15 mouse cellular contexts compared by ENCODE assay signal in genomic region chr15:60632789-60633456, GRCm38 (mm10).
DNase-seq lines count a peak whose midpoint lies in the region; ATAC-seq lines count a peak whose summit lies in the region.
"Had no signal": no experiment of that assay in that cellular context is flagged by ENCODE, and none has a peak within 500 bp of the region (broad histone marks: within the 10 kb centered on the region; RNA-seq: fewer than 3 reads in every experiment).

No protein-coding gene starts in this region.

- H3K27ac ChIP-seq in forebrain, embryonic 15.5 days (replicated peaks): 0 out of 2 replicates have a peak overlapping the region, but pooled peaks have one; percentile 8
- H3K27ac ChIP-seq in midbrain, embryonic 14.5 days (replicated peaks; ENCODE audit: low read depth, low read length): peak overlapping the region; percentile 42
- H3K27ac ChIP-seq: limb, embryonic 15.5 days had no signal

- WGBS in forebrain, embryonic 15.5 days: 11% methylated on average over 4 of the region's 4 CpGs
- WGBS in midbrain, embryonic 14.5 days: 21% methylated on average over 4 of the region's 4 CpGs

- H3K27me3 ChIP-seq in forebrain, embryonic 15.5 days: no peaks in the 10 kb centered on the region
- no peaks in the 10 kb centered on the region for H3K27me3 ChIP-seq in midbrain, embryonic 14.5 days (ENCODE audit: control insufficient read depth, insufficient read depth, low read length)
- H3K27me3 ChIP-seq: limb, embryonic 15.5 days had no signal

- intact Hi-C loops in heart, postnatal 14 days (cut with DNase I): no loop called here

- ATAC-seq in forebrain, embryonic 15.5 days (replicated peaks): 0 out of 2 replicates have a peak, but pooled peaks have one; percentile 23
- peak; percentile 70 for ATAC-seq in midbrain, embryonic 14.5 days (ENCODE audit: low FRiP score, low TSS enrichment)
- ATAC-seq: liver, postnatal 0 days; Patski had no signal

- no peaks in the 10 kb centered on the region for H3K9me3 ChIP-seq in forebrain, embryonic 15.5 days
- H3K9me3 ChIP-seq in midbrain, embryonic 14.5 days (ENCODE audit: control insufficient read depth, low read length): no peaks in the 10 kb centered on the region
- H3K9me3 ChIP-seq: limb, embryonic 15.5 days had no signal

- peak; percentile 25 for DNase-seq in heart, adult 11 months
- DNase-seq in heart, postnatal 14 days: no peak
- peak; percentile 24 for DNase-seq in brain, adult 2 months (ENCODE audit: low read depth, low spot score)
- peak; percentile 69 for DNase-seq in midbrain, embryonic 14.5 days
- DNase-seq in gastrocnemius, adult 18-20 months (ENCODE audit: low spot score): no peak
- no peak for DNase-seq in lung, postnatal 14 days
- DNase-seq in urinary bladder, postnatal 25 days (ENCODE audit: low spot score): no peak
- DNase-seq: cerebellum, adult 11-12 months; liver, postnatal 0 days; lung, postnatal 4 days; right cerebral cortex, postnatal 14 days; thymus, adult 2 months had no signal

- no peak overlapping the region for H3K4me3 ChIP-seq in forebrain, embryonic 15.5 days
- no peak overlapping the region for H3K4me3 ChIP-seq in midbrain, embryonic 14.5 days (replicated peaks; ENCODE audit: low read depth, low read length)
- H3K4me3 ChIP-seq: limb, embryonic 15.5 days had no signal

- H3K4me2 ChIP-seq in forebrain, embryonic 15.5 days (replicated peaks): no peak overlapping the region
- no peak overlapping the region for H3K4me2 ChIP-seq in midbrain, embryonic 14.5 days (ENCODE audit: low read length)
- H3K4me2 ChIP-seq: limb, embryonic 15.5 days had no signal

- H3K36me3 ChIP-seq in forebrain, embryonic 15.5 days: no peaks in the 10 kb centered on the region
- H3K36me3 ChIP-seq in midbrain, embryonic 14.5 days (ENCODE audit: control insufficient read depth, insufficient read depth, low read length): no peaks in the 10 kb centered on the region
- H3K36me3 ChIP-seq: limb, embryonic 15.5 days had no signal

- peaks cover 8% of the 10 kb centered on the region for H3K4me1 ChIP-seq in forebrain, embryonic 15.5 days
- H3K4me1 ChIP-seq in midbrain, embryonic 14.5 days (ENCODE audit: control insufficient read depth, insufficient read depth, low read length): 0 out of 2 replicates have a peak, but pooled peaks cover 3% of the 10 kb centered on the region
- H3K4me1 ChIP-seq: limb, embryonic 15.5 days had no signal

- H3K9ac ChIP-seq in forebrain, embryonic 15.5 days (replicated peaks): no peak overlapping the region
- H3K9ac ChIP-seq in midbrain, embryonic 14.5 days (replicated peaks; ENCODE audit: low read length): no peak overlapping the region
- H3K9ac ChIP-seq: limb, embryonic 15.5 days; liver, postnatal 0 days had no signal

Comparison
In these comparisons a context has a peak if more than half of its experiments do, and no peak if none do; other contexts are left out.
1. DNase-seq: peak in heart, adult 11 months (single experiment), brain, adult 2 months (single experiment) and midbrain, embryonic 14.5 days (single experiment); none in heart, postnatal 14 days (0 of 2), gastrocnemius, adult 18-20 months (single experiment), lung, postnatal 14 days (single experiment) and urinary bladder, postnatal 25 days (single experiment).